Mouse (Mus musculus) heart, embryonic 14.5 days (tissue): ENCODE measurements around the gene Acsl5. TPM values are rescaled to one million over a fixed set of nuclear protein-coding genes. Genes with fewer than 3 reads are reported as not detected.

Experiments
- ATAC-seq: fragments of 200-750 bp; cut with Nextera tagmentation; 2 replicates; pipeline ENCODE4 v1.8.0; 2017; ENCODE audit warnings: low read depth, moderate TSS enrichment; ENCODE audit not compliant: insufficient number of reproducible peaks, insufficient read depth, low FRiP score
- H3K27ac ChIP-seq, 2 experiments: fragments of 200-500 bp in 1 of 2; fragments of 300-500 bp in 1 of 2; sonication (generic) in 1 of 2; replicated peaks in 1 of 2; 2 replicates each; pipeline ENCODE4 v1.5.1; 2012 to 2014; ENCODE audit warnings: low read depth in 2 of 2, low read length in 2 of 2, control low read depth in 1 of 2, mild to moderate bottlenecking in 1 of 2, mixed read lengths in 1 of 2; ENCODE audit not compliant: control insufficient read depth in 1 of 2, insufficient read depth in 1 of 2
- H3K27me3 ChIP-seq: fragments of 300-500 bp; sonication (generic); 2 replicates; pipeline ENCODE4 v1.6.1; 2014; ENCODE audit warnings: mild to moderate bottlenecking, low read length, control low read depth; ENCODE audit not compliant: control insufficient read depth, insufficient read depth
- H3K36me3 ChIP-seq: fragments of 300-500 bp; sonication (generic); 2 replicates; pipeline ENCODE4 v1.6.1; 2014; ENCODE audit warnings: mild to moderate bottlenecking, control low read depth, low read length, mixed read lengths; ENCODE audit not compliant: control insufficient read depth, insufficient read depth
- H3K4me1 ChIP-seq, 2 experiments: fragments of 200-500 bp in 1 of 2; fragments of 300-500 bp in 1 of 2; sonication (generic) in 1 of 2; 2 replicates each; pipeline ENCODE4 v1.6.1; 2012 to 2014; ENCODE audit warnings: low read length in 2 of 2, control low read depth in 1 of 2, mixed read lengths in 1 of 2; ENCODE audit not compliant: control insufficient read depth in 2 of 2, insufficient read depth in 2 of 2
- H3K4me2 ChIP-seq: fragments of 300-500 bp; sonication (generic); 2 replicates; pipeline ENCODE4 v1.6.1; 2014; ENCODE audit warnings: mild to moderate bottlenecking, low read length
- H3K4me3 ChIP-seq, 2 experiments: fragments of 200-500 bp in 1 of 2; fragments of 300-500 bp in 1 of 2; sonication (generic) in 1 of 2; 2 replicates each; pipeline ENCODE4 v1.5.1; 2012 to 2014; ENCODE audit warnings: low read length in 2 of 2, mild to moderate bottlenecking in 2 of 2, control low read depth in 1 of 2, low read depth in 1 of 2, moderate library complexity in 1 of 2; ENCODE audit not compliant: control insufficient read depth in 1 of 2, insufficient read depth in 1 of 2
- H3K9ac ChIP-seq: fragments of 300-500 bp; sonication (generic); 2 replicates; pipeline ENCODE4 v1.6.1; 2014; ENCODE audit warnings: mild to moderate bottlenecking, low read length
- H3K9me3 ChIP-seq: fragments of 300-500 bp; sonication (generic); 2 replicates; pipeline ENCODE4 v1.6.1; 2016; ENCODE audit warnings: low read length, control low read depth; ENCODE audit not compliant: control insufficient read depth
- WGBS: fragments of 180-500 bp; shearing (Covaris S2); extraction: QIAGEN DNeasy Blood & Tissue Kit; methylation state at CpG from one replicate; pipeline ENCODE4 v1.1.7; 2014; 5-methylcytosine and 5-hydroxymethylcytosine counted together
- polyA plus RNA-seq: library from polyadenylated mRNA; unstranded; fragments of >200 nt; fragmentation: Nextera tagmentation; extraction: Ambion mirVana; gene quantifications from 2 replicates; pipeline ENCODE4 v1.2.1, GENCODE M21; 2014

The Acsl5 gene
- polyA plus RNA-seq, 1 experiment from 2014 or later, result 30.7 TPM

- peak overlapping the region; percentile 68 to 76 for H3K4me3 ChIP-seq
- peaks cover 3 to 19% of the 10 kb centered on the region in 2 experiments; a peak in 3 of 4 replicates for H3K4me1 ChIP-seq
- H3K27ac ChIP-seq, result peak overlapping the region in 1 of 2 experiments; percentile 85; a peak in 2 of 4 replicates
- H3K36me3 ChIP-seq, result no peaks in the 10 kb centered on the region
- ATAC-seq, result no peak
- no peaks in the 10 kb centered on the region for H3K9me3 ChIP-seq
- WGBS, result 12% methylated on average over 5 of the region's 5 CpGs
- H3K4me2 ChIP-seq, result peak overlapping the region; percentile 92
- H3K27me3 ChIP-seq, result no peaks in the 10 kb centered on the region
- H3K9ac ChIP-seq, result peak overlapping the region; percentile 82
These were observed 2.8 kb downstream of the Acsl5 start for GRCm38 (mm10) chr19:55254513-55255016.

GRCm38 (mm10) chr19:55256156-55256555 is 4.4 kb downstream of the Acsl5 start:
- no peaks in the 10 kb centered on the region for H3K36me3 ChIP-seq
- H3K27ac ChIP-seq, result no peak overlapping the region
- WGBS, result 83% methylated on average over 9 of the region's 9 CpGs
- no peak overlapping the region for H3K9ac ChIP-seq
- H3K4me2 ChIP-seq, result no peak overlapping the region
- no peaks in the 10 kb centered on the region for H3K9me3 ChIP-seq
- no peaks in the 10 kb centered on the region for H3K27me3 ChIP-seq
- peaks cover 3 to 22% of the 10 kb centered on the region in 2 experiments; a peak in 3 of 4 replicates for H3K4me1 ChIP-seq
- no peak overlapping the region for H3K4me3 ChIP-seq
- ATAC-seq, result no peak

GRCm38 (mm10) chr19:55257656-55258375 is 6.1 kb downstream of the Acsl5 start:
- Histone ChIP-seq H3K27ac (no peak overlapping the region), H3K9me3 (no peaks in the 10 kb centered on the region), H3K4me3 (no peak overlapping the region), H3K4me1 (peaks cover 3 to 22% of the 10 kb centered on the region in 2 experiments; a peak in 3 of 4 replicates), H3K4me2 (no peak overlapping the region), H3K36me3 (no peaks in the 10 kb centered on the region), H3K9ac (no peak overlapping the region), H3K27me3 (no peaks in the 10 kb centered on the region)
- no peak for ATAC-seq
- WGBS, result 53% methylated on average over 5 of the region's 5 CpGs

- Histone ChIP-seq H3K9me3 (no peaks in the 10 kb centered on the region), H3K9ac (no peak overlapping the region), H3K27ac (no peak overlapping the region), H3K27me3 (no peaks in the 10 kb centered on the region), H3K4me1 (peaks cover 3 to 18% of the 10 kb centered on the region in 2 experiments; a peak in 3 of 4 replicates), H3K4me3 (no peak overlapping the region), H3K36me3 (no peaks in the 10 kb centered on the region), H3K4me2 (no peak overlapping the region)
- 88% methylated on average over 5 of the region's 5 CpGs for WGBS
- ATAC-seq, result no peak
These were observed 6.8 kb downstream of the Acsl5 start for GRCm38 (mm10) chr19:55258514-55258913.

- no peaks in the 10 kb centered on the region for H3K9me3 ChIP-seq
- H3K4me1 ChIP-seq, result peaks cover 3 to 7% of the 10 kb centered on the region in 2 experiments; a peak in 3 of 4 replicates
- no peak overlapping the region for H3K9ac ChIP-seq
- H3K36me3 ChIP-seq, result no peaks in the 10 kb centered on the region
- ATAC-seq, result no peak
- no peak overlapping the region for H3K4me3 ChIP-seq
- H3K27ac ChIP-seq, result no peak overlapping the region
- no peak overlapping the region for H3K4me2 ChIP-seq
- H3K27me3 ChIP-seq, result no peaks in the 10 kb centered on the region
- WGBS, result 63% methylated on average over 12 of the region's 12 CpGs
These were observed 8.8 kb downstream of the Acsl5 start for GRCm38 (mm10) chr19:55260389-55261184.

- peaks cover 2 to 6% of the 10 kb centered on the region in 2 experiments; a peak in 1 of 4 replicates for H3K4me1 ChIP-seq
- H3K4me3 ChIP-seq, result no peak overlapping the region
- no peaks in the 10 kb centered on the region for H3K9me3 ChIP-seq
- H3K9ac ChIP-seq, result no peak overlapping the region
- H3K4me2 ChIP-seq, result no peak overlapping the region
- H3K36me3 ChIP-seq, result peaks cover 5% of the 10 kb centered on the region; the same call in 1 of the 2 replicates
- H3K27ac ChIP-seq, result no peak overlapping the region
- no peak for ATAC-seq
- no peaks in the 10 kb centered on the region for H3K27me3 ChIP-seq
- 72% methylated on average over 3 of the region's 3 CpGs for WGBS
These were observed 13.5 kb downstream of the Acsl5 start for GRCm38 (mm10) chr19:55265269-55265668.

GRCm38 (mm10) chr19:55266786-55267185 is 15.0 kb downstream of the Acsl5 start:
- no peak for ATAC-seq
- Histone ChIP-seq H3K4me1 (peaks cover 2 to 3% of the 10 kb centered on the region in 2 experiments; a peak in 1 of 4 replicates), H3K36me3 (peaks cover 9% of the 10 kb centered on the region), H3K27me3 (no peaks in the 10 kb centered on the region), H3K9me3 (no peaks in the 10 kb centered on the region), H3K9ac (no peak overlapping the region), H3K27ac (no peak overlapping the region), H3K4me3 (no peak overlapping the region), H3K4me2 (no peak overlapping the region)
- 87% methylated on average over 3 of the region's 3 CpGs for WGBS
